Mouse (Mus musculus) MEL (cell line): Measurements from ENCODE around the gene Nlrx1.
"Not testable (repeated sequence)": the region's sequence is repeated elsewhere in the genome, so short reads cannot be mapped to it uniquely, and the experiment has no call there.

Experiments used
- BHLHE40 ChIP-seq: IDR thresholded peaks from 2 replicates; pipeline ENCODE4 v1.6.1; 2012; ENCODE audit warnings: low read depth, mild to moderate bottlenecking, inconsistent platforms, low read length, improper control_type of control experiment, borderline replicate concordance
- CHD1 ChIP-seq: IDR thresholded peaks from 2 replicates; pipeline ENCODE4 v1.6.1; 2012; ENCODE audit warnings: low read depth, mild to moderate bottlenecking, inconsistent platforms, low read length, improper control_type of control experiment
- CHD2 ChIP-seq: IDR thresholded peaks from 2 replicates; pipeline ENCODE4 v1.6.1; 2011; ENCODE audit warnings: low read length, improper control_type of control experiment
- CTCF ChIP-seq, 3 experiments: IDR thresholded peaks in 2 of 3; conservative IDR thresholded peaks in 1 of 3; 2 replicates each; pipeline ENCODE4 v1.5.1; 2011 to 2012; ENCODE audit warnings: low read length in 3 of 3, low read depth in 2 of 3, mild to moderate bottlenecking in 2 of 3, improper control_type of control experiment in 1 of 3, inconsistent platforms in 1 of 3, mixed read lengths in 1 of 3, moderate library complexity in 1 of 3; ENCODE audit not compliant: control insufficient read depth in 1 of 3, insufficient read depth in 1 of 3, poor library complexity in 1 of 3, severe bottlenecking in 1 of 3
- GATA1 ChIP-seq: IDR thresholded peaks from 2 replicates; pipeline ENCODE4 v1.6.1; 2011; ENCODE audit warnings: low read depth, low read length, improper control_type of control experiment
- HCFC1 ChIP-seq: IDR thresholded peaks from 2 replicates; pipeline ENCODE4 v1.6.1; 2012; ENCODE audit warnings: low read depth, mild to moderate bottlenecking, inconsistent platforms, low read length, improper control_type of control experiment, moderate library complexity
- KAT2A ChIP-seq: conservative IDR thresholded peaks from 2 replicates; pipeline ENCODE4 v1.6.1; 2012; ENCODE audit warnings: low read depth, low read length, improper control_type of control experiment, inconsistent platforms
- POLR2A ChIP-seq, 2 experiments: IDR thresholded peaks; 2 replicates each; pipeline ENCODE4 v1.6.1; 2011 to 2012; ENCODE audit warnings: low read length in 2 of 2, mild to moderate bottlenecking in 2 of 2, control low read depth in 1 of 2, improper control_type of control experiment in 1 of 2, low read depth in 1 of 2, moderate library complexity in 1 of 2; ENCODE audit not compliant: control insufficient read depth in 1 of 2, insufficient read depth in 1 of 2, poor library complexity in 1 of 2
- RAD21 ChIP-seq: IDR thresholded peaks from 2 replicates; pipeline ENCODE4 v1.6.1; 2011; ENCODE audit warnings: mild to moderate bottlenecking, low read depth, low read length, improper control_type of control experiment
- RCOR1 ChIP-seq: IDR thresholded peaks from 2 replicates; pipeline ENCODE4 v1.6.1; 2012; ENCODE audit warnings: low read depth, mild to moderate bottlenecking, inconsistent platforms, low read length, improper control_type of control experiment
- TAL1 ChIP-seq: IDR thresholded peaks from 2 replicates; pipeline ENCODE4 v1.6.1; 2012; ENCODE audit warnings: mild to moderate bottlenecking, inconsistent platforms, low read length, moderate library complexity, mixed read lengths
- TBP ChIP-seq: IDR thresholded peaks from 2 replicates; pipeline ENCODE4 v1.8.0; 2011; ENCODE audit warnings: low read depth, low read length, improper control_type of control experiment
- USF2 ChIP-seq, 2 experiments: IDR thresholded peaks; 2 replicates each; pipeline ENCODE4 v1.6.1; 2011 to 2012; ENCODE audit warnings: improper control_type of control experiment in 2 of 2, low read length in 2 of 2, borderline replicate concordance in 1 of 2, inconsistent platforms in 1 of 2, low read depth in 1 of 2, mild to moderate bottlenecking in 1 of 2; ENCODE audit not compliant: insufficient read depth in 1 of 2

DNA sequence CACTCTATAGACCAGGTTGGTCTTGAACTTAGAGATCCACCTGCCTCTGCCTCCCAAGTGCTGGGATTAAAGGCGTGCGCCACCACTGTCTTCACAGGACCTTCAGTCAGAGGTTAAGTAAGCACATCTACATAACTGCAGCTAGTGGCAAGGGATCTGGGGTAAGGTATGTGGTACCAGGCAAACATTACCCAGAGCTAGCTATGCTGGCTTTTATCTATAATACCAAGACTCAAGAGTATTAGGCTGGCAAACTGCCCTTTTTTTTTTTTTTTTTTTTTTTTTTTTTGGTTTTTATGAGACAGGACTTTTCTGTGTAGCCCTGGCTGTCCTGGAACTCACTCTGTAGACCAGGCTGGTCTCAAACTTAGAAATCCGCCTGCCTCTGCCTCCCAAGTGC, 31.6 kb upstream of the Nlrx1 start:
- TF ChIP-seq CTCF (IDR thresholded peaks at IDR 0.05 in 2 of 3, conservative IDR thresholded peaks at IDR 0.05 in 1 of 3; ENCODE audit: control insufficient read depth in 1 of 3, insufficient read depth in 1 of 3, low read depth in 2 of 3, low read length in 3 of 3, poor library complexity in 1 of 3, severe bottlenecking in 1 of 3); RCOR1; HCFC1; TBP; CHD2; POLR2A (IDR thresholded peaks at IDR 0.05; ENCODE audit: control insufficient read depth in 1 of 2, insufficient read depth in 1 of 2, low read depth in 1 of 2, low read length in 2 of 2, poor library complexity in 1 of 2); BHLHE40; RAD21; USF2 (IDR thresholded peaks at IDR 0.05; ENCODE audit: borderline replicate concordance in 1 of 2, insufficient read depth in 1 of 2, low read depth in 1 of 2, low read length in 2 of 2); TAL1; CHD1; GATA1; KAT2A: not testable (repeated sequence)
